Mouse (Mus musculus): ENCODE data around the gene Olfr332. TPM values are rescaled to one million over a fixed set of nuclear protein-coding genes. Genes with fewer than 3 reads are reported as not detected.
A peak's percentile ranks its signal among the peaks of the same experiment; 100 is the strongest.
"Not testable (repeated sequence)": the region's sequence is repeated elsewhere in the genome, so short reads cannot be mapped to it uniquely, and the experiment has no call there.

Olfr332 gene
- total RNA-seq (2021) = not detected

GRCm38 (mm10) chr11:58492455-58492854 lies at the start of gene Olfr332:
Gene Olfr332 (minus strand): TSS chr11:58492555.
- intact Hi-C loops (cut with DNase I) = loop anchor here (10.0 kb wide), 1 partner anchor 308 kb away; no protein-coding TSS in a partner anchor
- no peak for DNase-seq (ENCODE audit: low spot score in 2 of 2)

GRCm38 (mm10) chr11:58534736-58535135 lies 42.4 kb upstream of the Olfr332 start, which contains the start of gene Olfr330:
Gene Olfr330 (minus strand): TSS chr11:58534836.
- DNase-seq (ENCODE audit: low spot score in 2 of 2); intact Hi-C loops (cut with DNase I): not testable (repeated sequence)

- intact Hi-C loops (cut with DNase I) = not testable (repeated sequence)
- peak in 1 of 2 experiments; percentile 14 for DNase-seq (ENCODE audit: low spot score in 2 of 2)
These were observed 27.4 kb upstream of the Olfr332 start for GRCm38 (mm10) chr11:58519756-58520155.

- intact Hi-C loops (cut with DNase I) = not testable (repeated sequence)
These were observed 26.6 kb upstream of the Olfr332 start for GRCm38 (mm10) chr11:58518916-58519315.

GRCm38 (mm10) chr11:58509058-58509457 lies 16.7 kb upstream of the Olfr332 start:
- intact Hi-C loops (cut with DNase I); DNase-seq (ENCODE audit: low spot score in 2 of 2): not testable (repeated sequence)

More at GRCm38 (mm10) chr11:58518916-58519315, 26.6 kb upstream of the Olfr332 start:
- peak; percentile 57 to 72 for DNase-seq (ENCODE audit: low spot score in 2 of 2)

- intact Hi-C loops (cut with DNase I); DNase-seq (ENCODE audit: low spot score in 2 of 2): not testable (repeated sequence)
These were observed 10.1 kb upstream of the Olfr332 start, which contains the start of gene Olfr331 for GRCm38 (mm10) chr11:58502472-58502871. Gene Olfr331 (minus strand): TSS chr11:58502572.

GRCm38 (mm10) chr11:58499290-58499689 lies 6.9 kb upstream of the Olfr332 start:
- intact Hi-C loops (cut with DNase I) = loop anchor here (10.0 kb wide), 1 partner anchor 314 kb away; no protein-coding TSS in a partner anchor
- no peak for DNase-seq (ENCODE audit: low spot score in 2 of 2)

GRCm38 (mm10) chr11:58498761-58499160 lies 6.4 kb upstream of the Olfr332 start:
- intact Hi-C loops (cut with DNase I) = loop anchor here (10.0 kb wide), 1 partner anchor 314 kb away; no protein-coding TSS in a partner anchor

GRCm38 (mm10) chr11:58462170-58462569 lies 30.2 kb downstream of the Olfr332 start, which contains the start of gene Olfr30:
Gene Olfr30 (minus strand): TSS chr11:58462270.
- no peak for DNase-seq (ENCODE audit: low spot score in 2 of 2)
- intact Hi-C loops (cut with DNase I) = no loop called here

More at GRCm38 (mm10) chr11:58498761-58499160, 6.4 kb upstream of the Olfr332 start:
- DNase-seq (ENCODE audit: low spot score in 2 of 2) = no peak

GRCm38 (mm10) chr11:58453592-58453991 lies 38.8 kb downstream of the Olfr332 start:
- no peak for DNase-seq (ENCODE audit: low spot score in 2 of 2)
- intact Hi-C loops (cut with DNase I) = no loop called here

GRCm38 (mm10) chr11:58452759-58453158 lies 39.6 kb downstream of the Olfr332 start, which contains the start of gene Lypd9:
Gene Lypd9 (minus strand): TSS chr11:58452923.
- intact Hi-C loops (cut with DNase I) = no loop called here
- no peak for DNase-seq (ENCODE audit: low spot score in 2 of 2)

Other genes starting within 250 kb of the Olfr332 start
- gene 4930438A08Rik, start 217.8 kb downstream of the Olfr332 start, total RNA-seq (2021) = not detected
- gene Zfp692, start 185.5 kb downstream of the Olfr332 start, total RNA-seq (2021) = 10 to 100 TPM; 17.8 to 31.5 TPM
- 10 to 100 TPM; 42.5 to 57.4 TPM for gene Zfp672, start 162.2 kb downstream of the Olfr332 start, total RNA-seq (2021)
- 10 to 100 TPM; 53.6 to 57.8 TPM for gene Sh3bp5l, start 161.8 kb downstream of the Olfr332 start, total RNA-seq (2021)
- gene Lypd8, start 113.5 kb downstream of the Olfr332 start, total RNA-seq (2021) = not detected
- not detected for gene 1810065E05Rik, start 71.4 kb downstream of the Olfr332 start, total RNA-seq (2021)
- gene Gm12253, start 60.0 kb downstream of the Olfr332 start, total RNA-seq (2021) = not detected
- gene Lypd9, start 39.6 kb downstream of the Olfr332 start, total RNA-seq (2021) = not detected
- not detected for gene Olfr30, start 30.3 kb downstream of the Olfr332 start, total RNA-seq (2021)
- gene Olfr331, start 10.0 kb upstream of the Olfr332 start, total RNA-seq (2021) = not detected
- not detected for gene Olfr330, start 42.3 kb upstream of the Olfr332 start, total RNA-seq (2021)
- not detected for gene Olfr329-ps, start 53.9 kb upstream of the Olfr332 start, total RNA-seq (2021)
- under 1 TPM in 1 of 2 experiments, not detected in 1; 0.10 TPM for gene Olfr328, start 63.1 kb upstream of the Olfr332 start, total RNA-seq (2021)
- gene Olfr224, start 78.0 kb upstream of the Olfr332 start, total RNA-seq (2021) = not detected
- gene Olfr325, start 85.2 kb upstream of the Olfr332 start, total RNA-seq (2021) = not detected
- gene Olfr324, start 102.6 kb upstream of the Olfr332 start, total RNA-seq (2021) = not detected
- gene 2210407C18Rik, start 123.5 kb upstream of the Olfr332 start, total RNA-seq (2021) = not detected
- gene Olfr323, start 137.9 kb upstream of the Olfr332 start, total RNA-seq (2021) = not detected
- gene Trim58, start 147.9 kb upstream of the Olfr332 start, total RNA-seq (2021) = not detected
- not detected for gene Olfr322, start 166.2 kb upstream of the Olfr332 start, total RNA-seq (2021)
- gene Olfr320, start 188.5 kb upstream of the Olfr332 start, total RNA-seq (2021) = not detected
- not detected for gene Olfr319, start 206.6 kb upstream of the Olfr332 start, total RNA-seq (2021)
- gene Olfr318, start 231.5 kb upstream of the Olfr332 start, total RNA-seq (2021) = under 1 TPM in 1 of 2 experiments, not detected in 1; 0.11 TPM
- gene Olfr317, start 246.7 kb upstream of the Olfr332 start, total RNA-seq (2021) = not detected

All from left cerebral cortex, postnatal 36 days (tissue).